Mouse (Mus musculus) adrenal gland, adult (tissue): ENCODE data around the gene Zswim3.

Source experiments
- DNase-seq, 2 experiments: peaks; one replicate each; pipeline ENCODE4 v3.0.0; 2022 to 2023; ENCODE audit warnings: low spot score in 1 of 2; ENCODE audit not compliant: inconsistent age in 2 of 2

Gene Zswim3

GRCm38 (mm10) chr2:164804533-164805331, at the start of gene Zswim3, which contains the start of gene Acot8:
Gene Zswim3 (plus strand): TSS chr2:164805098.
Gene Acot8 (minus strand): TSS chr2:164804882.
- DNase-seq, result peak; percentile 98 to 100

- no peak for DNase-seq
These were observed 47.1 kb upstream of the Zswim3 start for GRCm38 (mm10) chr2:164757841-164758240.

- no peak for DNase-seq
These were observed 46.2 kb upstream of the Zswim3 start for GRCm38 (mm10) chr2:164758692-164759091.

- no peak for DNase-seq
These were observed 44.7 kb upstream of the Zswim3 start for GRCm38 (mm10) chr2:164760059-164760833.

GRCm38 (mm10) chr2:164761502-164761901, 43.4 kb upstream of the Zswim3 start:
- DNase-seq, result no peak

- no peak for DNase-seq
These were observed 42.9 kb upstream of the Zswim3 start for GRCm38 (mm10) chr2:164761971-164762370.

- no peak for DNase-seq
These were observed 42.3 kb upstream of the Zswim3 start for GRCm38 (mm10) chr2:164762593-164762992.

GRCm38 (mm10) chr2:164765841-164766240, 39.1 kb upstream of the Zswim3 start:
- DNase-seq, result no peak

- peak in 1 of 2 experiments; percentile 74 for DNase-seq
These were observed 36.9 kb upstream of the Zswim3 start for GRCm38 (mm10) chr2:164767812-164768540.

GRCm38 (mm10) chr2:164769258-164770037, 35.5 kb upstream of the Zswim3 start, which contains the start of gene Ube2c:
Gene Ube2c (plus strand): TSS chr2:164769898.
- DNase-seq, result peak; percentile 98 to 99

- DNase-seq, result no peak
These were observed 34.6 kb upstream of the Zswim3 start for GRCm38 (mm10) chr2:164770279-164770678.

GRCm38 (mm10) chr2:164771123-164771522, 33.8 kb upstream of the Zswim3 start:
- DNase-seq, result no peak

- no peak for DNase-seq
These were observed 31.5 kb upstream of the Zswim3 start for GRCm38 (mm10) chr2:164773229-164773988.

- DNase-seq, result no peak
These were observed 30.9 kb upstream of the Zswim3 start for GRCm38 (mm10) chr2:164773989-164774364.

- DNase-seq, result no peak
These were observed 28.8 kb upstream of the Zswim3 start for GRCm38 (mm10) chr2:164776130-164776529.

GRCm38 (mm10) chr2:164776801-164777200, 28.1 kb upstream of the Zswim3 start:
- DNase-seq, result no peak

GRCm38 (mm10) chr2:164777246-164778014, 27.5 kb upstream of the Zswim3 start:
- no peak for DNase-seq

GRCm38 (mm10) chr2:164778015-164778287, 26.9 kb upstream of the Zswim3 start:
- no peak for DNase-seq

GRCm38 (mm10) chr2:164778809-164779208, 26.1 kb upstream of the Zswim3 start:
- DNase-seq, result no peak
